Mouse (Mus musculus): ENCODE measurements around the gene Dennd1a. TPM values are rescaled to one million over a fixed set of nuclear protein-coding genes. Genes with fewer than 3 reads are reported as not detected.
A peak's percentile ranks its signal among the peaks of the same experiment; 100 is the strongest.

Gene Dennd1a
- total and polyA plus RNA-seq, 3 experiments: 17.6 to 26.8 (median 22.0) TPM

DNA sequence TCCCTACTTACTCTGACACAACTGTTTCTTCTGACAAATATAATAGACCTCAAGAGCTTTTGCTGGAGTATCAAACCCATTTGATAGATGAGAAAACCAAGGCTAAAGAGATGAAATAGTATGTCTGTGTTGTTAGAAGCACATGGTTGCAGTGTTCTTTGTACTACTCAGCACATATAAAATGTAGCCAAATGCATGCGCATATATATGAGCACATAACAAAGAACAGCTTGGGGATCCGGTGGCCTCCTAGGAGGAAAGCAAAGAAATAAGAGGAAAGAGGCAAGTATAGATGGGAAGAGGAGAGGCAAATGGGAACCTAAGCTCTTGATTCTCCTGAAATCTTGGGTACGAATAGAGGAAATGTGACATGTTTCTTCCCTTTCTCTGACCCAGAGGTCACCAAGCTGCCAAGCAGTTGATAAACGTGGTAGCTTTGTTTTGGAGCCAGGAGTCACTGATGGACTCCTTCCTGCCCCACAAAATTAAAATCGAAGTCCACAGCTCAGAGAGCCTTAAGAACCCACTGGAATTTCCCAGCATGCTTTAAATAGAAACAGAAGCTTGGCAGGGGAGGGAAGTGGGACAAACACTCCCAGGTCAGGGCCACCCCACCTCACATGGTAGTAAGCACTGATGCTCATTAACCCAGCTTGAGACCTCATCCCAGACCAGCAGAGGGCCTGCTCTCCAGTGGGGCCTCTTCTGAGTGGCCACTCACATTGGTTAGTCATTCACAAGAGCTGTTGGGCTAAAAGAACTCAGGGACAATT lies 317.3 kb downstream of the Dennd1a start:
- WGBS: 40% methylated on average over 5 of the region's 5 CpGs
- no peak for DNase-seq
- H3K79me2 ChIP-seq (replicated peaks; ENCODE audit: control insufficient read depth, insufficient read depth, low read length): no peaks in the 10 kb centered on the region
- H3K27me3 ChIP-seq (ENCODE audit: control insufficient read depth, insufficient read depth, low read length): no peaks in the 10 kb centered on the region
- H3K27ac ChIP-seq: no peak overlapping the region
- intact Hi-C loops (cut with DNase I): no loop called here
- no peak overlapping the region for H3K4me3 ChIP-seq
- TF ChIP-seq EP300 (IDR thresholded peaks at IDR 0.05; ENCODE audit: insufficient read depth, low read depth, low read length): no peak
- peak; percentile 38 for TF ChIP-seq CTCF (IDR thresholded peaks at IDR 0.05)
- TF ChIP-seq POLR2A (IDR thresholded peaks at IDR 0.05; ENCODE audit: insufficient read depth, low read depth, low read length): no peak
- H3K4me1 ChIP-seq (ENCODE audit: control insufficient read depth, insufficient read depth, low read length): 0 out of 2 replicates have a peak, but pooled peaks cover 1% of the 10 kb centered on the region
- H3K9ac ChIP-seq (ENCODE audit: low read depth, low read length): no peak overlapping the region
- H3K36me3 ChIP-seq (ENCODE audit: control insufficient read depth, insufficient read depth, low read length): peaks cover 3% of the 10 kb centered on the region

DNA sequence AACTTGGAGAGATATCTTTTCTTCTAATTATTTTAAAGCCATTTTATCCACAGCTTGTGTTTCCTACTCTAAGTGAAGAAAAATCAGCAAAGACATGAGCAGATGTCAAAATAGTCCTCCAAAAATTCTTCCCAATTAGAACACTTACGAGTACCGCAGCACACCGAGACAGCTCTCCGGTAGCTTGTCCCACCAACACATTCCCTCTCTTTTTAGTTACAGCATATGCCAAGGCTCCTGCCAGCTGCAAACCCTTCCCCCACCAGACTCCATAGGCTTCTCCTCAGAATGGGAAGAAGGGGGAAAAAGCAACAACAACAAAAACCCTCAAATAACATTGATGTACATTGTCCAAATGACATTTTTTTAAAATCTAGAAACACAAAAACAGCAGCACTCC lies 322.7 kb downstream of the Dennd1a start:
- Histone ChIP-seq H3K4me1 (ENCODE audit: control insufficient read depth, insufficient read depth, low read length) (peaks cover 6% of the 10 kb centered on the region), H3K36me3 (ENCODE audit: control insufficient read depth, insufficient read depth, low read length) (no peaks in the 10 kb centered on the region), H3K27ac (no peak overlapping the region), H3K9ac (ENCODE audit: low read depth, low read length) (no peak overlapping the region), H3K79me2 (replicated peaks; ENCODE audit: control insufficient read depth, insufficient read depth, low read length) (no peaks in the 10 kb centered on the region), H3K4me3 (no peak overlapping the region), H3K27me3 (ENCODE audit: control insufficient read depth, insufficient read depth, low read length) (no peaks in the 10 kb centered on the region)
- DNase-seq: no peak
- TF ChIP-seq EP300 (IDR thresholded peaks at IDR 0.05; ENCODE audit: insufficient read depth, low read depth, low read length) (no peak), CTCF (IDR thresholded peaks at IDR 0.05) (no peak), POLR2A (IDR thresholded peaks at IDR 0.05; ENCODE audit: insufficient read depth, low read depth, low read length) (no peak)
- WGBS: 81% methylated on average over 4 of the region's 4 CpGs
- intact Hi-C loops (cut with DNase I): no loop called here

DNA sequence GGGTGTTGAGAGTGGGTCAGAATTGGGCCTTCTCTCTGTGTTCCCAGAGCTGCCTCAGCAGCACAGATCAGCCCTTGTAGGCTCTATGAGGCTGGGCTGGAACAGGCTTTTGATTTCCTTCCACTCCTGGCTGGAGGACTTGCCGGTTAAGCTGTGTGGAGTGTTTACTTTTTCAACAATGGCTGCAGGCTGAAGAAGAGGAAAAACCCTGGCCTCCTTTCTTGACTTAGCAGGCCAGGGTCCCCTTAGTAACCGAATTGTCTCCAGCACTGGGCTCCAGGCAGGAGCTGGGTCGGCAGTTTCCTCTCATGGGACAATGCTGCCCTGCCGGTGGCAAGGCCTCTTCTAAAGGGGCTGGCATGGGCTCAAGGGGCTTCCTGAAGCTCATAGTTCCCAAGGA lies 323.8 kb downstream of the Dennd1a start:
- Histone ChIP-seq H3K4me3 (no peak overlapping the region), H3K79me2 (replicated peaks; ENCODE audit: control insufficient read depth, insufficient read depth, low read length) (no peaks in the 10 kb centered on the region), H3K4me1 (ENCODE audit: control insufficient read depth, insufficient read depth, low read length) (peaks cover 6% of the 10 kb centered on the region), H3K36me3 (ENCODE audit: control insufficient read depth, insufficient read depth, low read length) (no peaks in the 10 kb centered on the region), H3K27me3 (ENCODE audit: control insufficient read depth, insufficient read depth, low read length) (no peaks in the 10 kb centered on the region), H3K27ac (no peak overlapping the region; the same call in 1 of the 2 replicates), H3K9ac (ENCODE audit: low read depth, low read length) (no peak overlapping the region)
- TF ChIP-seq CTCF (IDR thresholded peaks at IDR 0.05) (no peak), EP300 (IDR thresholded peaks at IDR 0.05; ENCODE audit: insufficient read depth, low read depth, low read length) (no peak), POLR2A (IDR thresholded peaks at IDR 0.05; ENCODE audit: insufficient read depth, low read depth, low read length) (no peak)
- WGBS: 44% methylated on average over 4 of the region's 4 CpGs
- intact Hi-C loops (cut with DNase I): no loop called here
- DNase-seq: peak in 1 of 2 experiments; percentile 12

DNA sequence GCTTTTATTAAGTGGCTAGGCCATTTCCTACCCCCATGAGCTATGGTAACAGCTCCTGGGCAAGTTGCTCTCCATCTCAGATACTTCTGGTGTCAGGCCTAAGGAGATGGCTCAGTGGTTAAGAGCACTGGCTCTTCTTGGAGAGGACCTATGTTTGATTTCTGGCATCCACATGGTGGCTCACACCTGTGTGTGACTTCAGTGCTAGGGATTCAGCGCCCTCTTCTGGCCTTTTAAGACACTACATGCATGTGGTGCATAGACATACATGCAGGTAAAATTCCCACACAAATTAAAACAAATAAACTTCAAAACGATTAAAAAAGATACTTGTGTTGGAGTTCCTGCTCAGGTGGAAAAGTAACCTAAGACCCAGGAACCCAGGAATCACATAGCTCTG lies 338.8 kb downstream of the Dennd1a start:
- Histone ChIP-seq H3K27me3 (ENCODE audit: control insufficient read depth, insufficient read depth, low read length) (no peaks in the 10 kb centered on the region), H3K4me1 (ENCODE audit: control insufficient read depth, insufficient read depth, low read length) (0 out of 2 replicates have a peak, but pooled peaks cover 1% of the 10 kb centered on the region), H3K9ac (ENCODE audit: low read depth, low read length) (no peak overlapping the region), H3K4me3 (no peak overlapping the region), H3K36me3 (ENCODE audit: control insufficient read depth, insufficient read depth, low read length) (no peaks in the 10 kb centered on the region), H3K27ac (no peak overlapping the region), H3K79me2 (replicated peaks; ENCODE audit: control insufficient read depth, insufficient read depth, low read length) (no peaks in the 10 kb centered on the region)
- TF ChIP-seq EP300 (IDR thresholded peaks at IDR 0.05; ENCODE audit: insufficient read depth, low read depth, low read length) (no peak), CTCF (IDR thresholded peaks at IDR 0.05) (peak; percentile 57), POLR2A (IDR thresholded peaks at IDR 0.05; ENCODE audit: insufficient read depth, low read depth, low read length) (no peak)
- intact Hi-C loops (cut with DNase I): no loop called here
- 33% methylated on average over 2 of the region's 2 CpGs for WGBS
- DNase-seq: no peak

DNA sequence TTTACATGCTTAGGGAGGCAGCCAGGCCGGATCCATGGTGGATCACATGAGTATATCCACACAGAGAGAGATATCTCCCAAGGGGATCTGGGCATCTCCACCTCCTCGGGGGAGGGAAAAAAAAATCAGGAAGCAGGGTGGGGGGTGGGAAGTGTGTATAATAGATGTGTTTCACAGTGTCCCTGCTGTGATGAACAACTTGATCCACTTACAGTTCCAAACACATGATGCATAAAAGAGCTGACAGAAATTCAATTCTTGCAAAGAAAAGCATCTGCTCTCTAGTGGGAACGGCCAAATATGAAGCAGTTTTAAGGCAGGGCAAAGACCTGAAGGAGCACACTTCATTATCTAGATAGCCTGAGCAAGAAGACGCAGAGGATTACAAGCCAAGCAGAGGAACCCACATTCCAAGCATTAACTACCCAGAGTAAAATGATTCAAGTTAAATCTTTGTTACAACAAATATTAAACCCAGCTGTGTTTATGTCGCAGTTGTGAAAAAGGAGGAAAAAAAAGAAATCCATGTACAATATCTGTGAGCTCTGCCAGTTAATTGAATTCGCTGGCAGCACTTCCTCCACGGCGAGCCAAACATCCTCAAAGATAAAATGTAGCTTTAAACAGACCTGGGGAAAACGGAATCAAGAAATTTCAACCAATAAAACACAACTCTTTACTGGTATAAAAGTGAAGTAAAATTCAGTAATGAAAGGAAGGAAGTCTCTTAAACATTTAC lies 341.4 kb downstream of the Dennd1a start:
- no peak for DNase-seq
- WGBS: 37% methylated on average over 9 of the region's 9 CpGs
- intact Hi-C loops (cut with DNase I): no loop called here

More for the DNA sequence above, 341.4 kb downstream of the Dennd1a start:
- TF ChIP-seq EP300 (IDR thresholded peaks at IDR 0.05; ENCODE audit: insufficient read depth, low read depth, low read length) (no peak), POLR2A (IDR thresholded peaks at IDR 0.05; ENCODE audit: insufficient read depth, low read depth, low read length) (no peak), CTCF (IDR thresholded peaks at IDR 0.05) (no peak)
- H3K9ac ChIP-seq (ENCODE audit: low read depth, low read length): no peak overlapping the region
- H3K36me3 ChIP-seq (ENCODE audit: control insufficient read depth, insufficient read depth, low read length): no peaks in the 10 kb centered on the region
- H3K79me2 ChIP-seq (replicated peaks; ENCODE audit: control insufficient read depth, insufficient read depth, low read length): no peaks in the 10 kb centered on the region
- no peak overlapping the region for H3K4me3 ChIP-seq
- H3K4me1 ChIP-seq (ENCODE audit: control insufficient read depth, insufficient read depth, low read length): 0 out of 2 replicates have a peak, but pooled peaks cover 1% of the 10 kb centered on the region
- no peak overlapping the region for H3K27ac ChIP-seq
- H3K27me3 ChIP-seq (ENCODE audit: control insufficient read depth, insufficient read depth, low read length): no peaks in the 10 kb centered on the region

Data from heart, adult 2 months (tissue).